Mouse (Mus musculus): ENCODE results near the gene Prmt1.

Prmt1 gene

GRCm38 (mm10) chr7:44955628-44956027 is 30.7 kb downstream of the Prmt1 start:
- intact Hi-C loops (cut with DNase I) = loop anchor here (10.0 kb wide), 1 partner anchor 51 kb away; no protein-coding TSS in a partner anchor

GRCm38 (mm10) chr7:44954091-44954885 is 32.1 kb downstream of the Prmt1 start:
- intact Hi-C loops (cut with DNase I) = loop anchor here (10.0 kb wide), 1 partner anchor 49 kb away; no protein-coding TSS in a partner anchor

- intact Hi-C loops (cut with DNase I) = loop anchor here (10.0 kb wide), 1 partner anchor 49 kb away; no protein-coding TSS in a partner anchor
Measured at GRCm38 (mm10) chr7:44953561-44953960, 32.8 kb downstream of the Prmt1 start.

- intact Hi-C loops (cut with DNase I) = loop anchor here (10.0 kb wide), 1 partner anchor 48 kb away; no protein-coding TSS in a partner anchor
Measured at GRCm38 (mm10) chr7:44952611-44953306, 33.6 kb downstream of the Prmt1 start.

- intact Hi-C loops (cut with DNase I) = loop anchor here (10.0 kb wide), 1 partner anchor 47 kb away; no protein-coding TSS in a partner anchor
Measured at GRCm38 (mm10) chr7:44951960-44952359, 34.4 kb downstream of the Prmt1 start.

GRCm38 (mm10) chr7:44949922-44950321 is 36.4 kb downstream of the Prmt1 start:
- intact Hi-C loops (cut with DNase I) = loop anchor here (10.0 kb wide), 1 partner anchor 45 kb away; no protein-coding TSS in a partner anchor

- intact Hi-C loops (cut with DNase I) = no loop called here
Measured at GRCm38 (mm10) chr7:44942904-44943303, 43.5 kb downstream of the Prmt1 start, which contains the start of gene Tsks. Tsks (plus strand) TSS chr7:44943204.

- intact Hi-C loops (cut with DNase I) = no loop called here
Measured at GRCm38 (mm10) chr7:44938680-44939079, 47.7 kb downstream of the Prmt1 start.

- intact Hi-C loops (cut with DNase I) = loop anchor here (5.0 kb wide), 1 partner anchor 33 kb away; no protein-coding TSS in a partner anchor
Measured at GRCm38 (mm10) chr7:44929204-44930151, 56.9 kb downstream of the Prmt1 start, which contains the start of gene Ap2a1. Ap2a1 (minus strand) TSS chr7:44929496.

GRCm38 (mm10) chr7:44928570-44928969 is 57.8 kb downstream of the Prmt1 start:
- intact Hi-C loops (cut with DNase I) = loop anchor here (5.0 kb wide), 1 partner anchor 34 kb away; no protein-coding TSS in a partner anchor

Small RNA genes lying within 50 kb of the gene (microRNA-seq; reads per million reads assigned to microRNA genes)
- gene Mir7054 = 0.46 to 0.49 reads per million in 2 experiments
